Mouse (Mus musculus) ZHBTc4 (cell line): ENCODE data around the gene Gm28363.
A peak's percentile ranks its signal among the peaks of the same experiment; 100 is the strongest.
"Not testable (repeated sequence)": the region's sequence is repeated elsewhere in the genome, so short reads cannot be mapped to it uniquely, and the experiment has no call there.

Experiments
- DNase-seq: peaks from one replicate; pipeline ENCODE4 v3.0.0-alpha.2; 2011; ENCODE audit warnings: low read depth, low spot score

The Gm28363 gene

GRCm38 (mm10) chr1:117696831-117697230 lies at the start of gene Gm28363:
Gene Gm28363, plus strand, starts transcription at chr1:117697131.
- not testable (repeated sequence) for DNase-seq

GRCm38 (mm10) chr1:117650236-117650635 lies 46.7 kb upstream of the Gm28363 start:
- DNase-seq = peak; percentile 71
